In genomic region chr2:178548937-178549336, GRCm38 (mm10) we compare ENCODE assay signal across 22 mouse cellular contexts.
"Had no signal": no experiment of that assay in that cellular context is flagged by ENCODE, and none has a peak within 500 bp of the region (broad histone marks: within the 10 kb centered on the region; RNA-seq: fewer than 3 reads in every experiment).

No protein-coding gene starts in this region.

- H3K27me3 ChIP-seq: intestine, embryonic 15.5 days; kidney, embryonic 15.5 days; midbrain, embryonic 12.5 days; neural tube, embryonic 13.5 days had no signal

- H3K4me2 ChIP-seq: intestine, embryonic 15.5 days; kidney, embryonic 15.5 days; limb, embryonic 12.5 days; limb, embryonic 15.5 days; liver, embryonic 11.5 days; midbrain, embryonic 12.5 days; neural tube, embryonic 13.5 days had no signal

- H3K4me1 ChIP-seq: intestine, embryonic 15.5 days; kidney, embryonic 15.5 days had no signal

- H3K4me3 ChIP-seq: intestine, embryonic 15.5 days; kidney, embryonic 15.5 days; limb, embryonic 12.5 days; limb, embryonic 15.5 days; midbrain, embryonic 12.5 days; myocyte; neural tube, embryonic 13.5 days had no signal

- ATAC-seq: intestine, embryonic 15.5 days; liver, postnatal 0 days; midbrain, embryonic 16.5 days had no signal

- H3K36me3 ChIP-seq: intestine, embryonic 15.5 days; kidney, embryonic 15.5 days; limb, embryonic 12.5 days; limb, embryonic 15.5 days; midbrain, embryonic 12.5 days; neural tube, embryonic 13.5 days had no signal

- DNase-seq: kidney, adult 11 months; kidney, adult 8-10 months; kidney, postnatal 10 days; kidney, postnatal 36 days; layer of hippocampus, postnatal 36 days; liver, postnatal 0 days; lung, postnatal 14 days; lung, postnatal 4 days; retina, postnatal 1 day; thymus, adult 2 months; thymus, postnatal 25 days had no signal

- H3K9me3 ChIP-seq: intestine, embryonic 15.5 days; kidney, embryonic 15.5 days; limb, embryonic 12.5 days; limb, embryonic 15.5 days; midbrain, embryonic 12.5 days; neural tube, embryonic 13.5 days had no signal

- H3K27ac ChIP-seq: intestine, embryonic 15.5 days; kidney, embryonic 15.5 days; limb, embryonic 12.5 days; limb, embryonic 15.5 days; liver, embryonic 14.5 days; midbrain, embryonic 12.5 days; neural tube, embryonic 13.5 days; stomach, postnatal 0 days had no signal

- H3K9ac ChIP-seq: intestine, embryonic 15.5 days; kidney, embryonic 15.5 days; limb, embryonic 12.5 days; limb, embryonic 15.5 days; liver, embryonic 14.5 days; liver, postnatal 0 days; midbrain, embryonic 12.5 days; neural tube, embryonic 13.5 days had no signal
